Mouse (Mus musculus): ENCODE data around the gene Supv3l1. TPM values are rescaled to one million over a fixed set of nuclear protein-coding genes. Genes with fewer than 3 reads are reported as not detected.

The Supv3l1 gene
- polyA plus RNA-seq (2015; fragmentation: Nextera tagmentation; extraction: Ambion mirVana): 14.1 and 14.2 TPM in 2 replicates

DNA sequence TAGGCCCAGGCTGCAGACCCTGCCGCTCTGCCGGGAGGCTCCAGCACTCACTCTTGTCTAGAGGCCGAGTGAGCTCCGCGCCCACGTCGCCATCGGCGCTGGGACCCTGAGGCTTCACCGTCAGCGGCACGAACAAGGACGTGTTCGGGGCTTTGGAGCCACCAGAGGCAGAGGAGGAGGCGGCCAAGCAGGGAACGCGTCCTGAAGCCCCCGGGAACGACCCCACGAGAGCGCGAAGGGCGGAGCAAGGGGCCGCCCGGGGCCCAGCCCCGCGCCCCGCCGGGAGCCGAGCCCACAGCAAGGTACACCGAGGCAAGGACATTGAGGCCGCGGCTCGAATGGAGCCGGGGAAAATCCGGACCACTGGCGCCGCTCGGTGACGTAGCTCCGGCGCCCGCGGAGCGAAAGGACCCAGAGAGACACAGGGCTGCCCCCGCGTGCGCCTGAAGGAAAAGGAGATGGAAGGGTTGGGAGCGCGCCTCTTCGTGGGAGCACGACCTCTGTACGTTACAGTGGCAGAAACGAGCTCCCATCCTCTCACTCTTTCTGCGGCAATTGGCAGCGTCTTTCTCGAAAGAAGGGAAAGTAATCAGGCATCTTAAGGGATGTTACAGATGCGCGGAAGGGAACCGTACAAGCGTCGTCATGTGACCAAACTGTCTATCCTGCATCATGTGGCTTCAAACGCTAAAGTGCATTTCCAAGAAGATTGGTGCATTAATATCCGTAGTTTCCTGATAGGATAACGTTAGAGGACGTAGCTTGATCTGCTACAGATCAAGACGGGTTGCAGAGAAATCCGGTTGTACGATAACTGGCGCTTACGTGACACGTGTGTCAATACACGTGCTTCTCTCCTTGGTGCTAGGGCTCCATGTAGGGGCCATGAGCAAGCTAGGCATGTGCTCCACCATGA is at the start of gene Supv3l1, which contains the start of gene 4930507D05Rik:
Gene Supv3l1, minus strand, starts transcription at position 375 of the 916 bp plus-strand sequence.
Gene 4930507D05Rik, plus strand, starts transcription at position 126 of the 916 bp plus-strand sequence.

DNA sequence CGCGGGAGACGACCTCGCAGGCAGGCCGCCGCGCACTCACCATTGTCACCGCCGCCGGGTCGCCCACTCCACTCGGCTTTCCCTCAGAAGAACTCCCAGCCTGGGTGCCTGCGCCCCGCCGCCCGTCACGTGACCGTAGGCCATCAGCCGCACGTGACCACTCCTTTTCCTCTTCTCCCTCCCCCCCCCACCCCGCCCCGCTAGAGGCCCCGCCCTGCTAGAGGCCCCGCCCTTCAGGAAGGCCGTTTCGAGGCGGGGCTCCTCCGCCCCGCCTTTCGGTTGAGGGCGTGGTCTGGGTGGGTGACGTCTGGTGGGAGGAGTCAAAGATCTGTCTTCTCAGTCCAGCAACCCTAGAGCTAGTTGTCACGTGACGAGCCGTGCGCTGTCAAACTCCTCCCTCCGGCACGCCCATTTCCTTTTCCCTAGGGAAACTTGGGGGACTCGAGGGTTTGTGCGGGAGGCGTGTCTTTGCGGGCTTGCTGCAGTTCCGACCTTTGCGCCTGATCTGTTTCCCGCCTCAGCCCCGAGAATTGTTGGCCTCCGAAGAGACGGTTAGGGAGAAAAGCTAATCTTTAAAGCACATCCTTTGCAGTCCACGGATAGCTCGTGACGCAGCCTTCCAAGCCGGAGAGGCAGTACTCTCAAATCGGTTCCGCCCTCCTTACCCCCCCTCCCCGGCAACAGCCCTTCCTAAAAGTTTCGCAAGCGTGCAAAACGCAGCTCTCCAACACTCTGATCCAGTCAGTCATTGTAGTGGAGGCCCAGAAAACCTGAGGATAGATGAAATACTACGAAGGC is 37.3 kb upstream of the Supv3l1 start, which contains the start of gene Vps26a:
Gene Vps26a, minus strand, starts transcription at position 188 of the 798 bp plus-strand sequence.

DNA sequence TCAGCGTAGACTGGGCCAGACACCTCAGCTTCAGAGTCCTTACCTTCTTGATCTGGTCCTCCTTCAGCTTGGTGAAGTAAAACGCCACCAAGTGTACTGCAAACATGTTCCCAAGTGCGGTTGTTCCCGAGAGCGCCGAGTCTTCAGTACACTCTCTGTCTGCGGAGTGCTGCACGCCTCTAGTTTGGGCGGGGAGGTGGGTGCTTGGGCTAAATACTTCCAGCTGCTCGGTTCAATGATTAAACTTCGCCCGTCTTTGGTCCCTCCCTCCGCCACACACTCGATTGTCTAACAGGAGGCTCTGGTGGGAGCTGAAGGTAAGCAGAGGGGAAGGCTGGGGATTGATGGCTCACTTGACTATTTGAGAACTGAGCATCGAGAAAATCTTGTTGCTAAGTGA is 27.3 kb downstream of the Supv3l1 start, which contains the start of gene Hkdc1:
Gene Hkdc1, minus strand, starts transcription at position 237 of the 400 bp plus-strand sequence.

DNA sequence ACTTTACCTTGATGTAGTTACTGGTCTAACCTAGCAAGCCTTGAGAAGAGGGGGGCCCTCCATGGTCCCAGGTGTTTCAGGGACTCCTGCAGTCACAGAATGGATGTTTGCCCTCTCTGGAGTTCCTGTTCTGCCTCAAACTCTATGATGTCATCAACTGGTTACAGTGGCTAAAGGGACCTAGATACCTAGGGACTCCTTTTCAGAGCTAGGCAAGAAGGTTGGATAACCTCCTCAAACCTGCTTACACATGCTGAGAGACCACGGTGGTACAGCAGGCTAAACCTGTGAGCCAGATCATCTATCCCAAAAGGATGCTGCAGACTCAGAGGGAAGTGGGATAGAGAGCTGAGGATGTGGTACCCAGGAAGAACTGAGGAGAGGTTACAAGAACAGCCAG is 69.7 kb downstream of the Supv3l1 start, which contains the start of gene Hk1:
Gene Hk1, minus strand, starts transcription at position 101 of the 400 bp plus-strand sequence.

Other genes with a start within 250 kb of the Supv3l1 start
- 25.9 and 30.0 TPM in 2 replicates for gene Tspan15, start 218.5 kb downstream of the Supv3l1 start, polyA plus RNA-seq (2015; fragmentation: Nextera tagmentation; extraction: Ambion mirVana)
- 0.26 and 0.34 TPM in 2 replicates for gene Tacr2, start 197.3 kb downstream of the Supv3l1 start, polyA plus RNA-seq (2015; fragmentation: Nextera tagmentation; extraction: Ambion mirVana)
- 74.6 and 83.2 TPM in 2 replicates for gene Hk1, start 69.8 kb downstream of the Supv3l1 start, polyA plus RNA-seq (2015; fragmentation: Nextera tagmentation; extraction: Ambion mirVana)
- not detected in 2 replicates for gene Hkdc1, start 27.2 kb downstream of the Supv3l1 start, polyA plus RNA-seq (2015; fragmentation: Nextera tagmentation; extraction: Ambion mirVana)
- gene 4930507D05Rik, start 249 bp downstream of the Supv3l1 start, polyA plus RNA-seq (2015; fragmentation: Nextera tagmentation; extraction: Ambion mirVana): 0.25 and 0.26 TPM in 2 replicates
- gene Vps26a, start 37.1 kb upstream of the Supv3l1 start, polyA plus RNA-seq (2015; fragmentation: Nextera tagmentation; extraction: Ambion mirVana): 39.8 and 47.1 TPM in 2 replicates
- 247 and 302 TPM in 2 replicates for gene Srgn, start 77.7 kb upstream of the Supv3l1 start, polyA plus RNA-seq (2015; fragmentation: Nextera tagmentation; extraction: Ambion mirVana)
- gene Kif1bp, start 128.7 kb upstream of the Supv3l1 start, polyA plus RNA-seq (2015; fragmentation: Nextera tagmentation; extraction: Ambion mirVana): 13.6 and 14.9 TPM in 2 replicates
- gene Ddx21, start 152.5 kb upstream of the Supv3l1 start, polyA plus RNA-seq (2015; fragmentation: Nextera tagmentation; extraction: Ambion mirVana): 20.0 and 20.6 TPM in 2 replicates
- 53.7 and 54.9 TPM in 2 replicates for gene Ddx50, start 201.5 kb upstream of the Supv3l1 start, polyA plus RNA-seq (2015; fragmentation: Nextera tagmentation; extraction: Ambion mirVana)